Mouse (Mus musculus) small intestine, adult 2 months (tissue): ENCODE measurements around the gene Fam184a.

Experiments used
- CTCF ChIP-seq: fragments of 200-500 bp; IDR thresholded peaks from 2 replicates; pipeline ENCODE4 v1.5.1; 2012; ENCODE audit warnings: low read depth, mild to moderate bottlenecking, control low read depth, inconsistent platforms, low read length, moderate library complexity, mixed read lengths; ENCODE audit not compliant: insufficient replicate concordance, insufficient read length; ENCODE audit errors: extremely low read depth
- POLR2A ChIP-seq: fragments of 200-500 bp; IDR thresholded peaks from 2 replicates; pipeline ENCODE4 v1.6.1; 2012; ENCODE audit warnings: low read depth, mild to moderate bottlenecking, control low read depth, inconsistent platforms, low read length, moderate library complexity

GRCm38 (mm10) chr10:53795567-53796257 lies 44.8 kb upstream of the Fam184a start:
- TF ChIP-seq CTCF (no peak), POLR2A (no peak)
